Mouse (Mus musculus) liver, postnatal 0 days (tissue): Measurements from ENCODE around the gene Ppdpf. TPM values are rescaled to one million over a fixed set of nuclear protein-coding genes. Genes with fewer than 3 reads are reported as not detected.
A peak's percentile ranks its signal among the peaks of the same experiment; 100 is the strongest.

Experiments
- ATAC-seq: fragments of 200-750 bp; cut with Nextera tagmentation; 2 replicates; pipeline ENCODE4 v1.8.0; 2017; ENCODE audit warnings: mild to moderate bottlenecking, moderate library complexity
- DNase-seq: peaks from one replicate; pipeline ENCODE4 v3.0.0-alpha.2; 2016
- H3K27ac ChIP-seq: fragments of 300-500 bp; sonication (generic); 2 replicates; pipeline ENCODE4 v1.5.1; 2014; ENCODE audit warnings: antibody characterized with exemption, moderate library complexity, mild to moderate bottlenecking, low read depth
- H3K27me3 ChIP-seq: fragments of 300-500 bp; sonication (generic); 2 replicates; pipeline ENCODE4 v1.6.1; 2014; ENCODE audit warnings: low read length, control low read depth, mixed read lengths; ENCODE audit not compliant: insufficient read depth
- H3K36me3 ChIP-seq: fragments of 300-500 bp; sonication (generic); replicated peaks from 2 replicates; pipeline ENCODE4 v1.6.1; 2014; ENCODE audit warnings: mild to moderate bottlenecking, control low read depth, low read length, moderate library complexity, mixed read lengths; ENCODE audit not compliant: insufficient read depth
- H3K4me1 ChIP-seq: fragments of 300-500 bp; sonication (generic); 2 replicates; pipeline ENCODE4 v1.6.1; 2014; ENCODE audit warnings: antibody characterized with exemption, mild to moderate bottlenecking, control low read depth; ENCODE audit not compliant: insufficient read depth
- H3K4me2 ChIP-seq: fragments of 300-500 bp; sonication (generic); 2 replicates; pipeline ENCODE4 v1.6.1; 2014; ENCODE audit warnings: low read depth, mild to moderate bottlenecking, low read length, moderate library complexity, mixed read lengths
- H3K4me3 ChIP-seq: fragments of 300-500 bp; sonication (generic); 2 replicates; pipeline ENCODE4 v1.5.1; 2014; ENCODE audit warnings: low read depth, low read length
- H3K9ac ChIP-seq: fragments of 300-500 bp; sonication (generic); replicated peaks from 2 replicates; pipeline ENCODE4 v1.6.1; 2014; ENCODE audit warnings: mild to moderate bottlenecking, moderate library complexity
- H3K9me3 ChIP-seq: fragments of 300-500 bp; sonication (generic); 2 replicates; pipeline ENCODE4 v1.6.1; 2016; ENCODE audit warnings: mild to moderate bottlenecking, control low read depth, low read length, mixed read lengths
- CTCF ChIP-seq: sonication (generic); IDR thresholded peaks from 2 replicates; pipeline ENCODE4 v1.5.1; 2016; ENCODE audit warnings: antibody characterized with exemption, low read depth
- EP300 ChIP-seq: IDR thresholded peaks from 2 replicates; pipeline ENCODE4 v1.6.1; 2016; ENCODE audit warnings: antibody characterized with exemption, low read depth, mild to moderate bottlenecking
- WGBS: fragments of 180-500 bp; shearing (Covaris S2); extraction: QIAGEN DNeasy Blood & Tissue Kit; methylation state at CpG from one replicate; pipeline ENCODE4 v1.1.7; 2014; ENCODE audit not compliant: insufficient replicate concordance; 5-methylcytosine and 5-hydroxymethylcytosine counted together
- polyA plus RNA-seq: library from polyadenylated mRNA; unstranded; fragments of >200 nt; fragmentation: Nextera tagmentation; extraction: Ambion mirVana; gene quantifications from 2 replicates; pipeline ENCODE4 v1.2.1, GENCODE M21; 2015

The Ppdpf gene
- polyA plus RNA-seq, 1 experiment from 2014 or later: 120 TPM

GRCm38 (mm10) chr2:181191936-181192335, 4.9 kb downstream of the Ppdpf start:
- TF ChIP-seq CTCF (no peak), EP300 (no peak)
- Histone ChIP-seq H3K9ac (no peak overlapping the region), H3K4me3 (no peak overlapping the region), H3K9me3 (no peaks in the 10 kb centered on the region), H3K27me3 (no peaks in the 10 kb centered on the region), H3K4me2 (no peak overlapping the region), H3K27ac (no peak overlapping the region), H3K36me3 (no peaks in the 10 kb centered on the region), H3K4me1 (peaks cover 20% of the 10 kb centered on the region)
- DNase-seq (no peak), ATAC-seq (no peak)
- 70% methylated on average over 4 of the region's 4 CpGs for WGBS

DNA sequence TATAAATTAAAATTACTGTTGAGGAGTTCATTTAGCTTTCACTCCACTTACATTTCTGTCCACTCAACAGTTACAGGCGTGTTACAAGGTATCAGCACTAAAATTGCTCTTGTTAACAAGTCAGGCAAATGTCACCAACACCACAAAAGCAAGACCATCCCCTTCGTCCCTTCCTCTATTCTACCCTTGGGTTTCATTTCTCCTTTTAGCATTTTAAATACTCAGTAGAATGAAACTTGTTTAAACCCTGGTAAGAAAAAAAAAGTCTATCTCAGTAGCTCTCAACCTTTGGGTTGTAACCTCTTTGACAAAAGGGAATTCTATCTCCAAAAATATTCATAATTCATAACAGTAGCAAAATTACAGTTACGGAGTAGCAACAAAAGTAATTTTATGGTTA, 6.0 kb downstream of the Ppdpf start:
- no peak for TF ChIP-seq EP300
- TF ChIP-seq CTCF: no peak
- 43% methylated on average over 3 of the region's 3 CpGs for WGBS
- no peaks in the 10 kb centered on the region for H3K36me3 ChIP-seq

GRCm38 (mm10) chr2:181196628-181197300, 9.7 kb downstream of the Ppdpf start:
- Histone ChIP-seq H3K4me3 (no peak overlapping the region), H3K9ac (no peak overlapping the region), H3K9me3 (no peaks in the 10 kb centered on the region), H3K27ac (no peak overlapping the region), H3K36me3 (no peaks in the 10 kb centered on the region), H3K4me1 (peaks cover 8% of the 10 kb centered on the region), H3K4me2 (no peak overlapping the region), H3K27me3 (no peaks in the 10 kb centered on the region)
- ATAC-seq: peak; percentile 65; the same call in 1 of the 2 replicates
- 60% methylated on average over 4 of the region's 4 CpGs for WGBS
- TF ChIP-seq EP300 (no peak), CTCF (no peak)
- no peak for DNase-seq

More for the DNA sequence above, 6.0 kb downstream of the Ppdpf start:
- H3K27ac ChIP-seq: no peak overlapping the region
- ATAC-seq (no peak), DNase-seq (no peak)
- H3K4me2 ChIP-seq: no peak overlapping the region
- H3K9me3 ChIP-seq: no peaks in the 10 kb centered on the region
- H3K4me3 ChIP-seq: no peak overlapping the region
- no peaks in the 10 kb centered on the region for H3K27me3 ChIP-seq
- H3K9ac ChIP-seq: no peak overlapping the region
- H3K4me1 ChIP-seq: peaks cover 20% of the 10 kb centered on the region

- Histone ChIP-seq H3K4me2 (no peak overlapping the region), H3K36me3 (no peaks in the 10 kb centered on the region), H3K9me3 (no peaks in the 10 kb centered on the region), H3K27ac (no peak overlapping the region), H3K4me1 (peaks cover 16% of the 10 kb centered on the region), H3K4me3 (no peak overlapping the region), H3K27me3 (no peaks in the 10 kb centered on the region), H3K9ac (no peak overlapping the region)
- ATAC-seq (no peak), DNase-seq (no peak)
- TF ChIP-seq EP300 (no peak), CTCF (no peak)
- 66% methylated on average over 3 of the region's 3 CpGs for WGBS
Observed at GRCm38 (mm10) chr2:181201606-181202005, 14.6 kb downstream of the Ppdpf start.

GRCm38 (mm10) chr2:181202422-181202821, 15.4 kb downstream of the Ppdpf start, which contains the start of gene Ptk6:
Ptk6 (minus strand) TSS chr2:181202789.
- 81% methylated on average over 3 of the region's 3 CpGs for WGBS
- no peak for TF ChIP-seq CTCF
- TF ChIP-seq EP300: no peak
- Histone ChIP-seq H3K9ac (no peak within 1 kb of the TSS), H3K27me3 (no peaks in the 10 kb centered on the region), H3K4me1 (peaks cover 16% of the 10 kb centered on the region), H3K4me2 (no peak within 1 kb of the TSS), H3K36me3 (no peaks in the 10 kb centered on the region), H3K27ac (no peak within 1 kb of the TSS), H3K9me3 (no peaks in the 10 kb centered on the region), H3K4me3 (no peak within 1 kb of the TSS)
- DNase-seq: no peak
- ATAC-seq: no peak

DNA sequence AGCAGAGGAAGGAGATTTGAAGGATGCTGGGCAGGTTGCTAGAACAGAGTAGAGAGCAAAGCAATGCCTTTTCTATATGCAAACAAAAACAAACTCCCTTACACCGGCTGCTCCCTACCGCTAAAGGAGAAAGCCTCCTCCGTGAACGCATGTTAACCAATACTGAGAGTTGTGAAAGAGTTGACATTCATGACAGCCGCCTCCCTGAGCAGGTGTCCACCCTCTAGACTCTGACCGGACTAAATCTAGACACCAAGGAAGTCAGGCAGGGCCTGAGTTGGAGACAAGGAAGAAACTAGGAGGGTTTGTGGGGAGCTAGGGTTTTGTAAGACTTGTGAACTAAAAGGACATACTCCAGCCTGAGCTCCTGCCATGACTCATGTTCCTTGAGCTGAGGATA, 15.8 kb downstream of the Ppdpf start:
- H3K4me2 ChIP-seq: no peak overlapping the region
- no peaks in the 10 kb centered on the region for H3K27me3 ChIP-seq
- ATAC-seq: peak; percentile 44; the same call in 1 of the 2 replicates
- no peak for TF ChIP-seq EP300
- TF ChIP-seq CTCF: no peak
- H3K9me3 ChIP-seq: no peaks in the 10 kb centered on the region
- no peak overlapping the region for H3K9ac ChIP-seq
- H3K27ac ChIP-seq: no peak overlapping the region
- DNase-seq: no peak
- peaks cover 16% of the 10 kb centered on the region for H3K4me1 ChIP-seq
- H3K36me3 ChIP-seq: no peaks in the 10 kb centered on the region
- 54% methylated on average over 6 of the region's 6 CpGs for WGBS
- no peak overlapping the region for H3K4me3 ChIP-seq
